Mouse (Mus musculus) MEL (cell line): ENCODE results near the gene Dcaf5. TPM values are rescaled to one million over a fixed set of nuclear protein-coding genes. Genes with fewer than 3 reads are reported as not detected.

ENCODE experiments used
- DNase-seq: peaks from one replicate; pipeline ENCODE4 v3.0.0; 2011; ENCODE audit warnings: low read depth, low spot score
- H3K27ac ChIP-seq: 2 replicates; pipeline ENCODE4 v1.5.1; 2012; ENCODE audit warnings: low read depth, mild to moderate bottlenecking, control low read depth, low read length, moderate library complexity; ENCODE audit not compliant: control insufficient read depth
- H3K27me3 ChIP-seq, 2 experiments: fragments of 150-350 bp in 1 of 2; sonication (generic) in 1 of 2; 2 replicates each; pipeline ENCODE4 v1.6.1; 2012; ENCODE audit warnings: low read length in 2 of 2, mild to moderate bottlenecking in 2 of 2, improper control_type of control experiment in 1 of 2, moderate library complexity in 1 of 2; ENCODE audit not compliant: insufficient read depth in 2 of 2, control insufficient read depth in 1 of 2
- H3K36me3 ChIP-seq, 2 experiments: 2 replicates each; pipeline ENCODE4 v1.6.1; 2012 to 2014; ENCODE audit warnings: low read length in 2 of 2, improper control_type of control experiment in 1 of 2, inconsistent platforms in 1 of 2, mild to moderate bottlenecking in 1 of 2; ENCODE audit not compliant: insufficient read depth in 2 of 2, control insufficient read depth in 1 of 2
- H3K4me1 ChIP-seq, 2 experiments: fragments of 150-350 bp in 1 of 2; sonication (generic) in 1 of 2; 2 replicates each; pipeline ENCODE4 v1.6.1; 2012; ENCODE audit warnings: low read length in 2 of 2, improper control_type of control experiment in 1 of 2, mild to moderate bottlenecking in 1 of 2; ENCODE audit not compliant: insufficient read depth in 2 of 2, control insufficient read depth in 1 of 2
- H3K4me3 ChIP-seq, 2 experiments: fragments of 150-350 bp in 1 of 2; sonication (generic) in 1 of 2; 2 replicates each; pipeline ENCODE4 v1.5.1; 2012; ENCODE audit warnings: low read depth in 2 of 2, low read length in 2 of 2, mild to moderate bottlenecking in 2 of 2, moderate library complexity in 2 of 2, control low read depth in 1 of 2, improper control_type of control experiment in 1 of 2; ENCODE audit not compliant: control insufficient read depth in 1 of 2, insufficient read depth in 1 of 2
- H3K79me2 ChIP-seq: 2 replicates; pipeline ENCODE4 v1.6.1; 2012; ENCODE audit warnings: mild to moderate bottlenecking, low read length, moderate library complexity; ENCODE audit not compliant: control insufficient read depth, poor library complexity, insufficient read depth
- H3K9ac ChIP-seq: 2 replicates; pipeline ENCODE4 v1.6.1; 2012; ENCODE audit warnings: low read depth, mild to moderate bottlenecking, control low read depth, low read length, moderate library complexity; ENCODE audit not compliant: control insufficient read depth, poor library complexity, severe bottlenecking
- H3K9me3 ChIP-seq: fragments of 150-350 bp; sonication (generic); replicated peaks from 2 replicates; pipeline ENCODE4 v1.6.1; 2012; ENCODE audit warnings: mild to moderate bottlenecking, low read length, improper control_type of control experiment, moderate library complexity; ENCODE audit not compliant: insufficient read depth
- BHLHE40 ChIP-seq: IDR thresholded peaks from 2 replicates; pipeline ENCODE4 v1.6.1; 2012; ENCODE audit warnings: low read depth, mild to moderate bottlenecking, inconsistent platforms, low read length, improper control_type of control experiment, borderline replicate concordance
- CHD1 ChIP-seq: IDR thresholded peaks from 2 replicates; pipeline ENCODE4 v1.6.1; 2012; ENCODE audit warnings: low read depth, mild to moderate bottlenecking, inconsistent platforms, low read length, improper control_type of control experiment
- CHD2 ChIP-seq: IDR thresholded peaks from 2 replicates; pipeline ENCODE4 v1.6.1; 2011; ENCODE audit warnings: low read length, improper control_type of control experiment
- ELF1 ChIP-seq: IDR thresholded peaks from 2 replicates; pipeline ENCODE4 v1.6.1; 2014; ENCODE audit warnings: low read depth, mild to moderate bottlenecking, inconsistent platforms, low read length, improper control_type of control experiment, moderate library complexity
- EP300 ChIP-seq, 2 experiments: IDR thresholded peaks; 2 replicates each; pipeline ENCODE4 v1.6.1; 2011; ENCODE audit warnings: improper control_type of control experiment in 2 of 2, low read length in 2 of 2, low read depth in 1 of 2, mild to moderate bottlenecking in 1 of 2
- GABPA ChIP-seq: IDR thresholded peaks from 2 replicates; pipeline ENCODE4 v1.6.1; 2012; ENCODE audit warnings: low read depth, mild to moderate bottlenecking, inconsistent platforms, low read length, improper control_type of control experiment, moderate library complexity
- GATA1 ChIP-seq: IDR thresholded peaks from 2 replicates; pipeline ENCODE4 v1.6.1; 2011; ENCODE audit warnings: low read depth, low read length, improper control_type of control experiment
- HCFC1 ChIP-seq: IDR thresholded peaks from 2 replicates; pipeline ENCODE4 v1.6.1; 2012; ENCODE audit warnings: low read depth, mild to moderate bottlenecking, inconsistent platforms, low read length, improper control_type of control experiment, moderate library complexity
- MAFK ChIP-seq: IDR thresholded peaks from 2 replicates; pipeline ENCODE4 v1.6.1; 2011; ENCODE audit warnings: low read depth, mild to moderate bottlenecking, low read length, improper control_type of control experiment, borderline replicate concordance
- MAZ ChIP-seq: IDR thresholded peaks from 2 replicates; pipeline ENCODE4 v1.6.1; 2012; ENCODE audit warnings: low read depth, mild to moderate bottlenecking, inconsistent platforms, low read length, improper control_type of control experiment
- MEF2A ChIP-seq: IDR thresholded peaks from 2 replicates; pipeline ENCODE4 v1.6.1; 2014; ENCODE audit warnings: low read depth, mild to moderate bottlenecking, inconsistent platforms, low read length, improper control_type of control experiment; ENCODE audit not compliant: poor library complexity, insufficient replicate concordance, severe bottlenecking; ENCODE audit errors: extremely low read depth
- MYB ChIP-seq: IDR thresholded peaks from 2 replicates; pipeline ENCODE4 v1.6.1; 2011; ENCODE audit warnings: mild to moderate bottlenecking, low read depth, low read length, improper control_type of control experiment
- NELFE ChIP-seq: IDR thresholded peaks from 2 replicates; pipeline ENCODE4 v1.6.1; 2011; ENCODE audit warnings: low read depth, low read length, improper control_type of control experiment
- POLR2AphosphoS2 ChIP-seq: IDR thresholded peaks from 2 replicates; pipeline ENCODE4 v1.6.1; 2011; ENCODE audit warnings: low read length, improper control_type of control experiment
- POLR2AphosphoS5 ChIP-seq: IDR thresholded peaks from 2 replicates; pipeline ENCODE4 v1.6.1; 2012; ENCODE audit warnings: low read depth, borderline replicate concordance, mild to moderate bottlenecking, inconsistent platforms, low read length, moderate library complexity, mixed read lengths
- SMC3 ChIP-seq: IDR thresholded peaks from 2 replicates; pipeline ENCODE4 v1.6.1; 2011; ENCODE audit warnings: low read depth, low read length, improper control_type of control experiment
- TAL1 ChIP-seq: IDR thresholded peaks from 2 replicates; pipeline ENCODE4 v1.6.1; 2012; ENCODE audit warnings: mild to moderate bottlenecking, inconsistent platforms, low read length, moderate library complexity, mixed read lengths
- UBTF ChIP-seq: IDR thresholded peaks from 2 replicates; pipeline ENCODE4 v1.6.1; 2012; ENCODE audit warnings: low read depth, mild to moderate bottlenecking, inconsistent platforms, low read length, improper control_type of control experiment, moderate library complexity, borderline replicate concordance; ENCODE audit not compliant: insufficient read depth
- USF2 ChIP-seq, 2 experiments: IDR thresholded peaks; 2 replicates each; pipeline ENCODE4 v1.6.1; 2011 to 2012; ENCODE audit warnings: improper control_type of control experiment in 2 of 2, low read length in 2 of 2, borderline replicate concordance in 1 of 2, inconsistent platforms in 1 of 2, low read depth in 1 of 2, mild to moderate bottlenecking in 1 of 2; ENCODE audit not compliant: insufficient read depth in 1 of 2
- ZKSCAN1 ChIP-seq: IDR thresholded peaks from 2 replicates; pipeline ENCODE4 v1.6.1; 2012; ENCODE audit warnings: low read depth, mild to moderate bottlenecking, inconsistent platforms, low read length, improper control_type of control experiment, moderate library complexity
- ZMIZ1 ChIP-seq: IDR thresholded peaks from 2 replicates; pipeline ENCODE4 v1.6.1; 2012; ENCODE audit warnings: low read depth, mild to moderate bottlenecking, inconsistent platforms, low read length, improper control_type of control experiment, moderate library complexity
- ZNF384 ChIP-seq: IDR thresholded peaks from 2 replicates; pipeline ENCODE4 v1.6.1; 2012; ENCODE audit warnings: low read depth, mild to moderate bottlenecking, inconsistent platforms, low read length, improper control_type of control experiment
- polyA plus RNA-seq, 2 experiments: library from polyadenylated mRNA; stranded (reverse) in 1 of 2; unstranded in 1 of 2; fragments of >175 nt in 1 of 2; fragments of >200 nt in 1 of 2; gene quantifications; 2 replicates each; pipeline versions ENCODE4 v1.2.1 to v1.2.4; 2012; ENCODE audit warnings: low replicate concordance in 2 of 2, low read depth in 1 of 2; ENCODE audit not compliant: insufficient read length in 2 of 2, insufficient read depth in 1 of 2, missing spikeins in 1 of 2
- total RNA-seq: library from RNA; depleted of rRNA; stranded (reverse); fragments of 300-350 nt; gene quantifications from 2 replicates; pipeline ENCODE4 v1.2.3, GENCODE M21; 2012

Dcaf5 gene
- total and polyA plus RNA-seq, 3 experiments = 8.1 to 15.6 TPM; not detected in 1

GRCm38 (mm10) chr12:80329641-80330040 lies 106.8 kb downstream of the Dcaf5 start:
- Histone ChIP-seq H3K4me3 (no peak overlapping the region), H3K4me1 (peaks cover 10 to 16% of the 10 kb centered on the region in 2 experiments)

GRCm38 (mm10) chr12:80326047-80326446 lies 110.4 kb downstream of the Dcaf5 start:
- Histone ChIP-seq H3K36me3 (no peaks in the 10 kb centered on the region), H3K27ac (no peak overlapping the region), H3K4me3 (no peak overlapping the region), H3K9ac (no peak overlapping the region), H3K79me2 (no peaks in the 10 kb centered on the region), H3K27me3 (no peaks in the 10 kb centered on the region), H3K9me3 (no peaks in the 10 kb centered on the region), H3K4me1 (peaks cover 0 to 6% of the 10 kb centered on the region in 2 experiments; a peak in 2 of 4 replicates)
- no peak for TF ChIP-seq ZMIZ1
- TF ChIP-seq SMC3 = no peak
- TF ChIP-seq GABPA = no peak
- no peak for TF ChIP-seq CHD2
- TF ChIP-seq ZKSCAN1 = no peak
- TF ChIP-seq TAL1 = no peak
- no peak for TF ChIP-seq POLR2AphosphoS2
- no peak for TF ChIP-seq MAFK
- TF ChIP-seq ZNF384 = no peak
- TF ChIP-seq GATA1 = no peak
- no peak for TF ChIP-seq BHLHE40
- TF ChIP-seq CHD1 = no peak
- TF ChIP-seq MAZ = no peak
- no peak for TF ChIP-seq EP300 (IDR thresholded peaks at IDR 0.05; ENCODE audit: low read depth in 1 of 2, low read length in 2 of 2)
- TF ChIP-seq USF2 (IDR thresholded peaks at IDR 0.05; ENCODE audit: borderline replicate concordance in 1 of 2, insufficient read depth in 1 of 2, low read depth in 1 of 2, low read length in 2 of 2) = no peak
- DNase-seq = no peak

More at GRCm38 (mm10) chr12:80329641-80330040, 106.8 kb downstream of the Dcaf5 start:
- Histone ChIP-seq H3K79me2 (no peaks in the 10 kb centered on the region), H3K9me3 (no peaks in the 10 kb centered on the region), H3K27ac (no peak overlapping the region), H3K36me3 (peaks cover 0 to 6% of the 10 kb centered on the region in 2 experiments; a peak in 2 of 4 replicates), H3K27me3 (no peaks in the 10 kb centered on the region), H3K9ac (no peak overlapping the region)
- DNase-seq = no peak
- TF ChIP-seq MEF2A = no peak
- no peak for TF ChIP-seq POLR2AphosphoS5
- no peak for TF ChIP-seq SMC3
- TF ChIP-seq MYB = no peak
- TF ChIP-seq UBTF = no peak
- TF ChIP-seq NELFE = no peak
- TF ChIP-seq ELF1 = no peak
- no peak for TF ChIP-seq HCFC1
